In the genomic region with DNA sequence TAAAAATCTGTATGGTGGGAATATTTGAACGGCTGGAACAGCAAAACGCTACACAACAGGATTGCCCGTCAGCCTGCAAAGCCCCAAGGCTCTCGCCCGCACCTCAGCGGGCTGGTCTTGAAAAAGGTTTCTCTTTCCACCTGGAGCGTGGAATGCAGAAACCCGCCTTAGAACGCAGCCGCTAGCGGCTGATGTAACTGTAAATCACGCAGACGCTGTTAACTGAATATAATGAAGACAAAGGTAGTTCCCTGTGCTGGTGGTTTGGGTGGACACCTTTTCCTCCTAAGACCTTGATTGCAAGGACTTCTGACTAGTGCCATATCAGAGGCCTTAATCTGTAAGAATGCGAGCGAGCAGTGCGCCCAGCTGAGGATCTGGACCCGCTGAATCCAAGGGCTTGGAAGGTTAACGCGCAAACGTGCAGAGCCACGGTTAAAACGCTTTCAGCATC, we compare ENCODE assay signal across 8 mouse cellular contexts. TPM values are rescaled to one million over a fixed set of nuclear protein-coding genes. Genes with fewer than 3 reads are reported as not detected.
DNase-seq lines count a peak whose midpoint lies in the region; ATAC-seq and TF ChIP-seq lines count a peak whose summit lies in the region.

No protein-coding gene starts in this region.

- H3K79me2 ChIP-seq in heart, adult 2 months (replicated peaks; ENCODE audit: control insufficient read depth, insufficient read depth, low read length) = peaks cover 3% of the 10 kb centered on the region

- peak overlapping the region; percentile 85 for H3K9ac ChIP-seq in heart, adult 2 months (ENCODE audit: low read depth, low read length)
- H3K9ac ChIP-seq in heart, embryonic 13.5 days = peak overlapping the region; percentile 99
- H3K9ac ChIP-seq in liver, embryonic 13.5 days = peak overlapping the region; percentile 78
- H3K9ac ChIP-seq in stomach, embryonic 14.5 days (replicated peaks; ENCODE audit: low read depth, low read length) = peak overlapping the region; percentile 94

- intact Hi-C loops in heart, adult 2 months (cut with DNase I) = no loop called here

- peaks cover 4% of the 10 kb centered on the region for H3K4me1 ChIP-seq in heart, adult 2 months (ENCODE audit: control insufficient read depth, insufficient read depth, low read length)
- peaks cover 6% of the 10 kb centered on the region for H3K4me1 ChIP-seq in thymus, adult 2 months (replicated peaks; ENCODE audit: control insufficient read depth, insufficient read depth, low read length)
- H3K4me1 ChIP-seq in heart, embryonic 13.5 days = peaks cover 33% of the 10 kb centered on the region
- peaks cover 16% of the 10 kb centered on the region for H3K4me1 ChIP-seq in liver, embryonic 13.5 days (replicated peaks)
- H3K4me1 ChIP-seq in stomach, embryonic 14.5 days (ENCODE audit: control insufficient read depth, insufficient read depth, low read length) = peaks cover 8% of the 10 kb centered on the region; the same call in 1 of the 2 replicates

- no peaks in the 10 kb centered on the region for H3K9me3 ChIP-seq in heart, embryonic 13.5 days
- H3K9me3 ChIP-seq in liver, embryonic 13.5 days (replicated peaks) = no peaks in the 10 kb centered on the region
- no peaks in the 10 kb centered on the region for H3K9me3 ChIP-seq in stomach, embryonic 14.5 days (ENCODE audit: control insufficient read depth, low read depth, low read length)

- no peak for TF ChIP-seq CTCF in heart, adult 2 months (IDR thresholded peaks at IDR 0.05)
- TF ChIP-seq CTCF in thymus, adult 2 months (IDR thresholded peaks at IDR 0.05; ENCODE audit: borderline replicate concordance, control insufficient read depth, extremely low read depth, insufficient read depth, low read length, poor library complexity) = no peak

- peak overlapping the region; percentile 91 for H3K27ac ChIP-seq in heart, adult 2 months
- no peak overlapping the region for H3K27ac ChIP-seq in thymus, adult 2 months (ENCODE audit: control insufficient read depth, insufficient read depth, low read length)
- peak overlapping the region; percentile 98 for H3K27ac ChIP-seq in heart, embryonic 13.5 days (replicated peaks)
- peak overlapping the region; percentile 87 for H3K27ac ChIP-seq in liver, embryonic 13.5 days
- H3K27ac ChIP-seq in stomach, embryonic 14.5 days (ENCODE audit: low read length) = peak overlapping the region; percentile 99

- TF ChIP-seq EP300 in heart, adult 2 months (IDR thresholded peaks at IDR 0.05; ENCODE audit: insufficient read depth, low read depth, low read length) = no peak

- H3K4me2 ChIP-seq in heart, embryonic 13.5 days = peak overlapping the region; percentile 91
- peak overlapping the region; percentile 78 for H3K4me2 ChIP-seq in liver, embryonic 13.5 days
- H3K4me2 ChIP-seq in stomach, embryonic 14.5 days (replicated peaks; ENCODE audit: low read depth, low read length) = peak overlapping the region; percentile 93

- no peak for DNase-seq in heart, adult 2 months
- no peak for DNase-seq in heart, adult 8-10 months (ENCODE audit: low spot score)
- DNase-seq in thymus, adult 2 months = peak; percentile 31
- DNase-seq in thymus, postnatal 0 days (ENCODE audit: low spot score) = no peak
- no peak for DNase-seq in liver, embryonic 13.5 days
- DNase-seq in adrenal gland, postnatal 25 days = no peak

- WGBS in heart, adult 2 months = under 1% methylated on average over 22 of the region's 22 CpGs
- under 1% methylated on average over 22 of the region's 22 CpGs for WGBS in thymus, adult 2 months
- WGBS in heart, embryonic 13.5 days = under 1% methylated on average over 22 of the region's 22 CpGs
- WGBS in liver, embryonic 13.5 days (ENCODE audit: insufficient replicate concordance) = under 1% methylated on average over 22 of the region's 22 CpGs
- WGBS in stomach, embryonic 14.5 days = under 1% methylated on average over 22 of the region's 22 CpGs

- ATAC-seq in heart, embryonic 13.5 days (ENCODE audit: extremely low read depth, insufficient number of reproducible peaks, low FRiP score, low TSS enrichment) = no peak
- ATAC-seq in liver, embryonic 13.5 days (ENCODE audit: low read depth) = peak; percentile 41
- ATAC-seq in stomach, embryonic 14.5 days (ENCODE audit: insufficient number of reproducible peaks, insufficient read depth, low FRiP score, low read depth) = peak; percentile 38

- H3K27me3 ChIP-seq in heart, adult 2 months (ENCODE audit: control insufficient read depth, insufficient read depth, low read length) = no peaks in the 10 kb centered on the region
- H3K27me3 ChIP-seq in thymus, adult 2 months (ENCODE audit: control insufficient read depth, insufficient read depth, low read length) = no peaks in the 10 kb centered on the region
- H3K27me3 ChIP-seq in heart, embryonic 13.5 days (replicated peaks) = no peaks in the 10 kb centered on the region
- peaks cover 19% of the 10 kb centered on the region for H3K27me3 ChIP-seq in liver, embryonic 13.5 days
- no peaks in the 10 kb centered on the region for H3K27me3 ChIP-seq in stomach, embryonic 14.5 days (ENCODE audit: control insufficient read depth, insufficient read depth, low read length)

- H3K36me3 ChIP-seq in heart, adult 2 months (ENCODE audit: control insufficient read depth, insufficient read depth, low read length) = no peaks in the 10 kb centered on the region
- no peaks in the 10 kb centered on the region for H3K36me3 ChIP-seq in thymus, adult 2 months (ENCODE audit: control insufficient read depth, insufficient read depth, low read length)
- H3K36me3 ChIP-seq in heart, embryonic 13.5 days = peaks cover 13% of the 10 kb centered on the region; the same call in 1 of the 2 replicates
- H3K36me3 ChIP-seq in liver, embryonic 13.5 days = no peaks in the 10 kb centered on the region
- no peaks in the 10 kb centered on the region for H3K36me3 ChIP-seq in stomach, embryonic 14.5 days (ENCODE audit: control insufficient read depth, insufficient read depth, low read length)

- H3K4me3 ChIP-seq in heart, adult 2 months = peak overlapping the region; percentile 89
- peak overlapping the region; percentile 83 for H3K4me3 ChIP-seq in thymus, adult 2 months (ENCODE audit: control insufficient read depth, insufficient read depth, low read length)
- H3K4me3 ChIP-seq in heart, embryonic 13.5 days = peak overlapping the region; percentile 93
- peak overlapping the region; percentile 67 for H3K4me3 ChIP-seq in liver, embryonic 13.5 days (replicated peaks)
- H3K4me3 ChIP-seq in stomach, embryonic 14.5 days (ENCODE audit: low read depth, low read length) = peak overlapping the region; percentile 95

- no peak for TF ChIP-seq POLR2A in heart, adult 2 months (IDR thresholded peaks at IDR 0.05; ENCODE audit: insufficient read depth, low read depth, low read length)
- TF ChIP-seq POLR2A in thymus, adult 2 months (IDR thresholded peaks at IDR 0.05; ENCODE audit: control insufficient read depth, extremely low read depth, insufficient read depth, low read length, poor library complexity) = no peak

RNA-seq across cellular contexts. Expression of gene Zbed3, which starts 1.2 kb away (rescaled TPM):
- total RNA-seq in heart, adult 2 months (2021) = 10 to 100 TPM; 14.6 to 15.4 TPM
- polyA plus RNA-seq in heart, adult 2 months (2012; rRNA removed) = 21.0 and 26.6 TPM in 2 replicates
- total RNA-seq in heart, adult 8-10 months (2022) = 10 to 100 TPM; 11.7 to 16.0 (median 14.4) TPM
- 19.9 and 23.0 TPM in 2 replicates for polyA plus RNA-seq in thymus, adult 2 months (2012; rRNA removed)
- 31.6 and 32.4 TPM in 2 replicates for polyA plus RNA-seq in thymus, postnatal 0 days (2015; fragmentation: Nextera tagmentation; extraction: Ambion mirVana)
- polyA plus RNA-seq in heart, embryonic 13.5 days (2015; fragmentation: Nextera tagmentation; extraction: Ambion mirVana) = 53.4 and 55.7 TPM in 2 replicates
- 7.1 and 8.0 TPM in 2 replicates for polyA plus RNA-seq in liver, embryonic 13.5 days (2015; fragmentation: Nextera tagmentation; extraction: Ambion mirVana)
- polyA plus RNA-seq in stomach, embryonic 14.5 days (2014; fragmentation: Nextera tagmentation; extraction: Ambion mirVana) = 60.5 and 66.9 TPM in 2 replicates
- total RNA-seq in adrenal gland, postnatal 25 days (2021) = 32.9 and 38.5 TPM in 2 replicates

RNA-seq across cellular contexts. Expression of gene Aggf1, which starts 50.5 kb away (rescaled TPM):
- total RNA-seq in heart, adult 2 months (2021) = 10 to 100 TPM; 21.8 to 24.1 TPM
- polyA plus RNA-seq in heart, adult 2 months (2012; rRNA removed) = 9.3 and 13.9 TPM in 2 replicates
- total RNA-seq in heart, adult 8-10 months (2022) = 10 to 100 TPM; 21.2 to 26.1 (median 23.6) TPM
- polyA plus RNA-seq in thymus, adult 2 months (2012; rRNA removed) = 22.5 and 26.9 TPM in 2 replicates
- 36.3 and 36.8 TPM in 2 replicates for polyA plus RNA-seq in thymus, postnatal 0 days (2015; fragmentation: Nextera tagmentation; extraction: Ambion mirVana)
- polyA plus RNA-seq in heart, embryonic 13.5 days (2015; fragmentation: Nextera tagmentation; extraction: Ambion mirVana) = 20.4 and 23.2 TPM in 2 replicates
- polyA plus RNA-seq in liver, embryonic 13.5 days (2015; fragmentation: Nextera tagmentation; extraction: Ambion mirVana) = 19.8 and 22.1 TPM in 2 replicates
- 32.8 and 33.3 TPM in 2 replicates for polyA plus RNA-seq in stomach, embryonic 14.5 days (2014; fragmentation: Nextera tagmentation; extraction: Ambion mirVana)
- total RNA-seq in adrenal gland, postnatal 25 days (2021) = 37.6 and 40.0 TPM in 2 replicates
